Mouse (Mus musculus): ENCODE data around the gene Kifc5b. TPM values are rescaled to one million over a fixed set of nuclear protein-coding genes. Genes with fewer than 3 reads are reported as not detected.

Gene Kifc5b
- total RNA-seq, 2 experiments from 2014 or later = 2.8 to 3.3 TPM

GRCm38 (mm10) chr17:26941841-26942570 is 25.1 kb downstream of the Kifc5b start:
- TF ChIP-seq CTCF (conservative IDR thresholded peaks at IDR 0.05) = no peak
- no peak for DNase-seq (ENCODE audit: low spot score in 2 of 2)
- H3K4me3 ChIP-seq = peak overlapping the region; percentile 65
- H3K27ac ChIP-seq = peak overlapping the region; percentile 99

GRCm38 (mm10) chr17:26945824-26946495 is 29.1 kb downstream of the Kifc5b start:
- no peak for TF ChIP-seq CTCF (conservative IDR thresholded peaks at IDR 0.05)
- Histone ChIP-seq H3K4me3 (peak overlapping the region; percentile 73), H3K27ac (peak overlapping the region; percentile 98)
- DNase-seq (ENCODE audit: low spot score in 2 of 2) = no peak

- H3K27ac ChIP-seq = peak overlapping the region; percentile 98
- TF ChIP-seq CTCF (conservative IDR thresholded peaks at IDR 0.05) = peak; percentile 65
- peak in 1 of 2 experiments; percentile 75 for DNase-seq (ENCODE audit: low spot score in 2 of 2)
- peak overlapping the region; percentile 73 for H3K4me3 ChIP-seq
Measured at GRCm38 (mm10) chr17:26946567-26946966, 29.7 kb downstream of the Kifc5b start.

GRCm38 (mm10) chr17:26947231-26948100 is 30.6 kb downstream of the Kifc5b start:
- Histone ChIP-seq H3K27ac (peak overlapping the region; percentile 98), H3K4me3 (peak overlapping the region; percentile 73)
- no peak for TF ChIP-seq CTCF (conservative IDR thresholded peaks at IDR 0.05)
- no peak for DNase-seq (ENCODE audit: low spot score in 2 of 2)

- H3K4me3 ChIP-seq = peak overlapping the region; percentile 73
- DNase-seq (ENCODE audit: low spot score in 2 of 2) = peak in 1 of 2 experiments; percentile 70
- TF ChIP-seq CTCF (conservative IDR thresholded peaks at IDR 0.05) = peak; percentile 15; the same call in 1 of the 2 replicates
- H3K27ac ChIP-seq = peak overlapping the region; percentile 98
Measured at GRCm38 (mm10) chr17:26948316-26949050, 31.6 kb downstream of the Kifc5b start.

GRCm38 (mm10) chr17:26949051-26949577 is 32.2 kb downstream of the Kifc5b start:
- H3K27ac ChIP-seq = peak overlapping the region; percentile 98
- peak overlapping the region; percentile 73 for H3K4me3 ChIP-seq

GRCm38 (mm10) chr17:26949866-26950265 is 33.0 kb downstream of the Kifc5b start:
- Histone ChIP-seq H3K4me3 (peak overlapping the region; percentile 73), H3K27ac (peak overlapping the region; percentile 98)
- no peak for DNase-seq (ENCODE audit: low spot score in 2 of 2)
- no peak for TF ChIP-seq CTCF (conservative IDR thresholded peaks at IDR 0.05)

More at GRCm38 (mm10) chr17:26949051-26949577, 32.2 kb downstream of the Kifc5b start:
- peak; percentile 59 for TF ChIP-seq CTCF (conservative IDR thresholded peaks at IDR 0.05)
- DNase-seq (ENCODE audit: low spot score in 2 of 2) = no peak

GRCm38 (mm10) chr17:26950560-26951288 is 33.8 kb downstream of the Kifc5b start:
- no peak for DNase-seq (ENCODE audit: low spot score in 2 of 2)
- no peak for TF ChIP-seq CTCF (conservative IDR thresholded peaks at IDR 0.05)
- peak overlapping the region; percentile 77 for H3K27ac ChIP-seq
- peak overlapping the region; percentile 60 for H3K4me3 ChIP-seq

- DNase-seq (ENCODE audit: low spot score in 2 of 2) = peak; percentile 78 to 88
- no peak for TF ChIP-seq CTCF (conservative IDR thresholded peaks at IDR 0.05)
- Histone ChIP-seq H3K4me3 (peak overlapping the region; percentile 60), H3K27ac (peak overlapping the region; percentile 77)
Measured at GRCm38 (mm10) chr17:26951406-26951805, 34.5 kb downstream of the Kifc5b start.

- DNase-seq (ENCODE audit: low spot score in 2 of 2) = no peak
- TF ChIP-seq CTCF (conservative IDR thresholded peaks at IDR 0.05) = no peak
- peak overlapping the region; percentile 60 for H3K4me3 ChIP-seq
- peak overlapping the region; percentile 77 for H3K27ac ChIP-seq
Measured at GRCm38 (mm10) chr17:26951952-26952877, 35.3 kb downstream of the Kifc5b start.
